Mouse (Mus musculus) hindbrain, embryonic 15.5 days (tissue): ENCODE measurements at regions not wholly inside any gene's neighbourhood (a gene's known extent, or its start where the extent isn't known, plus 50 kb on each side); places are given as distances from the start of the nearest gene placed in this dataset.

Source experiments
- ATAC-seq: fragments of 200-750 bp; cut with Nextera tagmentation; 2 replicates; pipeline ENCODE4 v1.8.0; 2017; ENCODE audit warnings: low read depth, moderate number of reproducible peaks, moderate TSS enrichment; ENCODE audit not compliant: low FRiP score
- H3K27ac ChIP-seq: fragments of 300-500 bp; sonication (generic); replicated peaks from 2 replicates; pipeline ENCODE4 v1.5.1; 2015; ENCODE audit warnings: mild to moderate bottlenecking, inconsistent platforms
- H3K27me3 ChIP-seq: fragments of 300-500 bp; sonication (generic); 2 replicates; pipeline ENCODE4 v1.6.1; 2015; ENCODE audit warnings: control low read depth, inconsistent platforms
- H3K36me3 ChIP-seq: fragments of 300-500 bp; sonication (generic); 2 replicates; pipeline ENCODE4 v1.6.1; 2015; ENCODE audit warnings: control low read depth, inconsistent platforms
- H3K4me1 ChIP-seq: fragments of 300-500 bp; sonication (generic); replicated peaks from 2 replicates; pipeline ENCODE4 v1.6.1; 2015; ENCODE audit warnings: control low read depth, inconsistent platforms
- H3K4me2 ChIP-seq: fragments of 300-500 bp; sonication (generic); 2 replicates; pipeline ENCODE4 v1.6.1; 2015; ENCODE audit warnings: moderate library complexity, mild to moderate bottlenecking, inconsistent platforms
- H3K4me3 ChIP-seq: fragments of 300-500 bp; sonication (generic); 2 replicates; pipeline ENCODE4 v1.5.1; 2015; ENCODE audit warnings: mild to moderate bottlenecking, inconsistent platforms
- H3K9ac ChIP-seq: fragments of 300-500 bp; sonication (generic); 2 replicates; pipeline ENCODE4 v1.6.1; 2015; ENCODE audit warnings: inconsistent platforms
- H3K9me3 ChIP-seq: fragments of 300-500 bp; sonication (generic); 2 replicates; pipeline ENCODE4 v1.6.1; 2016; ENCODE audit warnings: control low read depth, inconsistent platforms
- WGBS: fragments of 180-500 bp; shearing (Covaris S2); methylation state at CpG from one replicate; pipeline ENCODE4 v1.1.7; 2015; 5-methylcytosine and 5-hydroxymethylcytosine counted together

DNA sequence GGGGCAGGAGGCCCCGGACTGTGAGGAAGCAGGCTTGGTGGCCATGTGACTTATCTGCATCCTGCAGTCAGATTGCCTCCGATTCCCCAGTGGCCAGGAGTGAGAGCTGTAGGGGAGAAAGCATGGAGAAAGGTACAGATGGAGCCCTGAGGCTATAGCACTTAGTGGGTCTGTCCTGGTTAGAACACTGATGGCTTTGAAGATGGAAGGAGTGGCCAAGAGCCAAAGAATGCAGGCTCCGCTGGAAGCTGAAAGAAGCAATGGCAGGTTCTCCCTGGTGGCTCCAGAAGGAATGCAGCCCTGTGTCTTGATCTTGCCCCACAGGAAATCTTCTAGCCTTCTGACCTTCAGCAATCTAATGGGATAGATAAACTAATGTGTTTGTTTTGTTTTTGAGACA lies 926.3 kb downstream of the 4930447A16Rik start:
- Histone ChIP-seq H3K27me3 (no peaks in the 10 kb centered on the region), H3K9me3 (no peaks in the 10 kb centered on the region), H3K27ac (no peak overlapping the region), H3K4me2 (no peak overlapping the region), H3K36me3 (no peaks in the 10 kb centered on the region), H3K4me3 (no peak overlapping the region), H3K4me1 (no peaks in the 10 kb centered on the region), H3K9ac (no peak overlapping the region)
- ATAC-seq: no peak
- WGBS: 79% methylated on average over 3 of the region's 3 CpGs

DNA sequence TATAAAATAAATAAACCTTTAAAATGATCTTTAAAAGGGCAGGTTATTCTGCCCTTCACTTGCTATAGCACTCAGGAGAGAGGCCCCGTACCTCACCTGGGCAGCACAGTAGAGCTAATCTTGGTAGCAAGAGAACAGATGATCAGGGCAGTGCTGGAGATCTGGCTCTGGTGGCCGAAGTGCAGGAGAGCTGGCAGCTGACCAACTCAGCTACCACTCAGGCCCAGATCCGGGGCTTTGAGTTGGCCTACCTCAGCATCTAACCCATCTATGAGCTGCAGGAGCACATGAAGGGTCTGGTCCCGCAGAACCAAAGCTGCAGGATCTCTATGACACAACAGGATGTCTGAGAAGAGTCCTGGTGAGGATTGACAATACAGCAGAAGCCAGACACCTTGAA lies 928.0 kb downstream of the 4930447A16Rik start:
- Histone ChIP-seq H3K4me3 (no peak overlapping the region), H3K4me2 (no peak overlapping the region), H3K9me3 (no peaks in the 10 kb centered on the region), H3K4me1 (no peaks in the 10 kb centered on the region), H3K36me3 (no peaks in the 10 kb centered on the region), H3K27me3 (no peaks in the 10 kb centered on the region), H3K27ac (no peak overlapping the region), H3K9ac (no peak overlapping the region)
- ATAC-seq: no peak
- WGBS: 85% methylated on average over 4 of the region's 4 CpGs

DNA sequence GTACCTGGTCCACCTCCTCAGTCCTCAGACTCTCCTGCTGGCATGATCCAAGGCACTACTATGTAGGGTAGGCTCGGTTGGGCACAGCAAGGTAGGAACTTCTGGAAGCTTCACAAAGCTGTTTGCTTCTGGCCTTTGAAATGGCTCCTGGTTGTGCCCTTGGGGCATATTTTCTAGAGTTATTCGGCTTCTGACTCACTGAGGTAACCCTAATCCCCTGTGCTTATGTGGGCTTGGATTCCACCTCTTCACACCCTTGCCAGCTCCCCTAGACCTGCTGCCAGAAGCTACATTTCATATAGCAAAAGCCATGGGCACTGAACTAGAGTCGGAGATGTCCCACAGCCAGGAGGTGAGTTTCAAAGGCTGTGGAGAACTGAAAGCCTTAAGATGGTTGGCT lies 933.7 kb downstream of the 4930447A16Rik start:
- H3K36me3 ChIP-seq: no peaks in the 10 kb centered on the region
- H3K9me3 ChIP-seq: 0 out of 2 replicates have a peak, but pooled peaks cover 3% of the 10 kb centered on the region
- H3K27me3 ChIP-seq: no peaks in the 10 kb centered on the region
- H3K27ac ChIP-seq: no peak overlapping the region
- WGBS: 90% methylated on average over 3 of the region's 3 CpGs
- no peak overlapping the region for H3K9ac ChIP-seq
- ATAC-seq: no peak
- no peak overlapping the region for H3K4me2 ChIP-seq
- H3K4me3 ChIP-seq: no peak overlapping the region
- H3K4me1 ChIP-seq: no peaks in the 10 kb centered on the region

DNA sequence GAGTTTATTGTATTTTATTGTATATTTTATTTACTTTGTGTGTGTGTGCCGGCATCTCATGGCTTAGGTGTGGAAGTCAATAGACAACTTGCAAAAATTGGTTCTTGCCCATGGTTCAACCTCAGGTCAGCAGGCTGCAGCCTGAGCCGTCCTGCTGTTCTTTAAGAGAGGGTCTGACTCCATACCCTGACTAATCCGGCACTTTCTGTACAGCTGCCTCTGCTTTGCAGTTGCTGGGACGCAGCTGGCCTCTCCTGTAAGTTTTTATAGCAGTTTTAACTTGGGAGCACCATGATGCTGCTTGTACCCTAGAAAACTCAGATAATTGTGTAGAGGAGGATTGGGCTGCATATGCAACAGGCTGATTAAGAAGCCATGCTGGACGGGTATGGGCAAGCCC lies 938.2 kb downstream of the 4930447A16Rik start:
- 83% methylated on average over 5 of the region's 5 CpGs for WGBS
- ATAC-seq: no peak

DNA sequence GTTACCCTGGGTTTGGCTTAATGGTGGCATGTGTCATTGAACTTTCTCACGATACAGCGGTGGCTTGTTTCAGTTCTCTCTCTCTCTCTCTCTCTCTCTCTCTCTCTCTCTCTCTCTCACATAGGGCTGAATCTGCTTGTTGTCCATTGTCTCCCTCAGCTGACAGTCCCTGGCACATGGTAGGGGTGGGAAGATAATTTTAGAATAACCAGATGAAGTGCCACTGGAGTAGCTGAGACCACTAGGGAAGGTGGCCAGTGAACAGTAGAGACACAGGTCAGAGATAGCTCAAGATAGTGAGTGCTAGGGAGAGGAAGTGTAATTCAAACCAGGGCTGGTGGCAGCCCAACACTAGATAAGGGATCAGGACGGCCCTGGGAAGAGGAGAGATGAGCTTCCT lies 938.7 kb downstream of the 4930447A16Rik start:
- WGBS: 83% methylated on average over 3 of the region's 3 CpGs
- Histone ChIP-seq H3K9ac (no peak overlapping the region), H3K4me1 (no peaks in the 10 kb centered on the region), H3K27ac (no peak overlapping the region), H3K4me3 (no peak overlapping the region), H3K9me3 (0 out of 2 replicates have a peak, but pooled peaks cover 3% of the 10 kb centered on the region), H3K36me3 (no peaks in the 10 kb centered on the region), H3K27me3 (no peaks in the 10 kb centered on the region), H3K4me2 (no peak overlapping the region)
- ATAC-seq: no peak

More for the DNA sequence above, 938.2 kb downstream of the 4930447A16Rik start:
- no peak overlapping the region for H3K9ac ChIP-seq
- no peaks in the 10 kb centered on the region for H3K4me1 ChIP-seq
- no peaks in the 10 kb centered on the region for H3K27me3 ChIP-seq
- H3K4me3 ChIP-seq: no peak overlapping the region
- H3K27ac ChIP-seq: no peak overlapping the region
- no peaks in the 10 kb centered on the region for H3K36me3 ChIP-seq
- 0 out of 2 replicates have a peak, but pooled peaks cover 3% of the 10 kb centered on the region for H3K9me3 ChIP-seq
- no peak overlapping the region for H3K4me2 ChIP-seq

DNA sequence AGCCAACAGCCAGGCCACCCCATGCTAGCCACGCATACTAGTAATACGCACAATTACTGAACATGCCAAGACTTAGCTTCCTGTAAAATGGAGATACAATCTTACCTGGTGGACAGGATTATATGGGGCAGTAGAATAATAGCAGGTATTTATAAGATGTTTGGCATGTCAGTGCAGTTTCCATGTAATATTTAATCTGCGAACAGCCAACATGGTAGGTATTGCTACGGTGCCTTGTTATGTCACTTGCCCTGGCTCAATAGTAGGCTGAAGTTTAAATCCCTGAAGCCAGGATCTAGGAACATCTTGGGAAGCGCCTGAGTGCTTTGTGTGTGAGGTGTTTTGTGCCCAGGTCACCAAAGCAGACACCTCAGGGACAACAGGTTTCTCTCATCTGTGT lies 942.3 kb downstream of the 4930447A16Rik start:
- Histone ChIP-seq H3K4me1 (no peaks in the 10 kb centered on the region), H3K9ac (no peak overlapping the region), H3K4me2 (no peak overlapping the region), H3K9me3 (no peaks in the 10 kb centered on the region), H3K27me3 (no peaks in the 10 kb centered on the region), H3K4me3 (no peak overlapping the region), H3K36me3 (no peaks in the 10 kb centered on the region), H3K27ac (no peak overlapping the region)
- WGBS: 97% methylated on average over 5 of the region's 5 CpGs
- no peak for ATAC-seq

DNA sequence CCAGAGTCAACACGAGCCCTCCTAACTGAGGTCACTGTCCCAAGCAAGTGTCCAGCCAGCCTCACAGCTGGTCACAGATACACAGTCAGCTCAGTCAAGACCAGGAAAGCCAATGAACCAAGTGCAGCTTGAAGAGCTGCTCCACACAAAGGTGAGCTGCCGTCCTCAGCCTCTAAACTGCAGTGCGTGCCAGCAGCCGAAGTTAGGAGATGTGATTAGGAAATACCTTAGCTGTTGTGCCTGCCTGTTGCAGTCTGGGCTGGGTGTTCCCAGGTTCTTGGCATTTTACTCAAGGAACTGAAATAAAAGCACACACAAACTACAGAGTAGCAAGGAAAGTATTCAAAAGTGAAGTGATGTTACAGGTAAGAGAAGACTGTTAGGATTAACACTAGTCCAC lies 942.9 kb downstream of the 4930447A16Rik start:
- H3K9me3 ChIP-seq: no peaks in the 10 kb centered on the region
- H3K4me3 ChIP-seq: no peak overlapping the region
- WGBS: 94% methylated on average over 4 of the region's 4 CpGs
- H3K27me3 ChIP-seq: no peaks in the 10 kb centered on the region
- no peak overlapping the region for H3K27ac ChIP-seq
- H3K9ac ChIP-seq: no peak overlapping the region
- no peak for ATAC-seq
- H3K4me2 ChIP-seq: no peak overlapping the region
- no peaks in the 10 kb centered on the region for H3K4me1 ChIP-seq
- H3K36me3 ChIP-seq: no peaks in the 10 kb centered on the region

DNA sequence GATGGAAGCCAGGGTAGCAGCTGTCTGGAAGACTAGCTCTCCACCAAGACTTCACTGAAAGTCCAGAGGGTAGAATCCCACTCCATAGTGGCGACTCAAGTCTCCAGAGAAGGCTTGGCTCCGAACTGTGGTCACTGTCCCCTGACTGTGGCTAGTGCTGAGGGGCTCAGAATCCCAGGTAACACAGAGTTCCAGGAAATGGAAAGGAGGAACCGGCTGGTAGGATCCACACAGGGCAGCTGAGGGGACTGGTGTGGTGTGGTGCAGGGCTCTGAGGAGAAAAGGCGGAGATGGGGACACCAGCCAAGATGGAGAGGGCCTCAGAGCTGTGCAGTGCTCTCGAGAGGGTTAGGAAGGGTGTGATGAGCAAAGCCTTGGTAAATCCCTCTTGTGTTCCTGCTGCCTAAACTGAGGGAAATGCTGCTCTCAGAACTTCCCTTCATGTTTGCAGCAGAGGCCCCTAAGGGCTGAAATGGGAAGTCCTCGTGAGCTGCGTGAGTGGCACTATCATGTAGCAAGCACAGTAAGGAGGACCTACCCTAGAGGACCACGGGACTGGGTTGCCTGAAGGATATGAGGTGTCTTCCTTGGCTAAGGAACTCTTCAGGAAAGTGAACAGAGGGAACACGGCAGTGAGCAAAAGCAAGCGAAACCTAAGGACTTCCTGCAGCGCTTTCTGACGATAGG lies 946.2 kb downstream of the 4930447A16Rik start:
- H3K36me3 ChIP-seq: no peaks in the 10 kb centered on the region
- no peak overlapping the region for H3K4me3 ChIP-seq
- H3K4me2 ChIP-seq: no peak overlapping the region
- H3K9me3 ChIP-seq: no peaks in the 10 kb centered on the region
- peaks cover 7% of the 10 kb centered on the region for H3K4me1 ChIP-seq
- WGBS: 86% methylated on average over 12 of the region's 12 CpGs
- ATAC-seq: no peak
- H3K9ac ChIP-seq: no peak overlapping the region
- no peak overlapping the region for H3K27ac ChIP-seq
- no peaks in the 10 kb centered on the region for H3K27me3 ChIP-seq

DNA sequence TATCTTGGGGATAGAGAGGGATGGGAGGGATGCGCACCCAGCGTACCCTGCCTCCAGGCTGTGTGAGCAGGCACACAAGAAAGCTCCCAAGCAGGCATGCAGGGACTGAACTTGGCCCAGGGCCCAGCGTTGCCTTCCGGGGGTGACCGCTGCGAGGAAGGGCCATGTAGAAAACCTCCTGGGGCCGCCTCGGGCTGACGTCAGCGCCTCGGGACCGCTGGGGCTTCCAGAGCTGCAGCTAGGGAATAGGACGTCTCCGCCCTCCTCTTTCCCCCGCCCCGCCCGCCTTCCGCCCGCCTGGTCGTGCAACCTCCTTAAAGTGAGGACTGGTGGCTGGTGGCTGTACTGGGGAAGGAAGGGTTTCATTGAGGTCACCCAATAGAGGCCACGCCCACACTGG lies 948.4 kb downstream of the 4930447A16Rik start:
- Histone ChIP-seq H3K36me3 (no peaks in the 10 kb centered on the region), H3K4me1 (peaks cover 7% of the 10 kb centered on the region), H3K4me2 (peak overlapping the region; percentile 69), H3K9me3 (no peaks in the 10 kb centered on the region), H3K27me3 (no peaks in the 10 kb centered on the region), H3K27ac (no peak overlapping the region), H3K4me3 (peak overlapping the region; percentile 30), H3K9ac (peak overlapping the region; percentile 25; the same call in 1 of the 2 replicates)
- peak; percentile 77 for ATAC-seq
- 3% methylated on average over 18 of the region's 21 CpGs for WGBS

DNA sequence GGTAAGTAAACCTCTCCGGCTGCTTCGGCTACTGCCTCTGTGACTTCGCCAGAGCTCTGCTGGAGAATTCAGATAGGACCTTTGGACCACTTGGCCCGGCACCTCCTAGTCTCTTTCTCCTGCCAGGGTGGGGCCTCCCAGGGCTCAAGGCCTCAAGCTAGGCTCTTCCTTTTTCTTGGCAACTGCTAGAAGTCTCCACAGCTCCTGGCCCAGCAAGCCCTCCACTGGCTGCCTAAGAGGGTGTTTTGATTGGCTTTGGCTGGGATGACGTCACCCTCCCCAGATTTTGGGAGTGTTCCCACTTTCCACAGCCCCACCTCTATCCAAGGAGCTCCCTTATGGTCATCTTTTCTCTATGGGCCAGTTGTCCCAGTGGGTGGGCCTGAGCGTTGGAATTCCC lies 949.4 kb downstream of the 4930447A16Rik start:
- no peaks in the 10 kb centered on the region for H3K36me3 ChIP-seq
- no peak overlapping the region for H3K4me3 ChIP-seq
- H3K4me2 ChIP-seq: no peak overlapping the region
- ATAC-seq: no peak
- no peak overlapping the region for H3K9ac ChIP-seq
- WGBS: 84% methylated on average over 6 of the region's 6 CpGs
- peaks cover 7% of the 10 kb centered on the region for H3K4me1 ChIP-seq
- no peaks in the 10 kb centered on the region for H3K9me3 ChIP-seq
- no peaks in the 10 kb centered on the region for H3K27me3 ChIP-seq
- H3K27ac ChIP-seq: no peak overlapping the region

DNA sequence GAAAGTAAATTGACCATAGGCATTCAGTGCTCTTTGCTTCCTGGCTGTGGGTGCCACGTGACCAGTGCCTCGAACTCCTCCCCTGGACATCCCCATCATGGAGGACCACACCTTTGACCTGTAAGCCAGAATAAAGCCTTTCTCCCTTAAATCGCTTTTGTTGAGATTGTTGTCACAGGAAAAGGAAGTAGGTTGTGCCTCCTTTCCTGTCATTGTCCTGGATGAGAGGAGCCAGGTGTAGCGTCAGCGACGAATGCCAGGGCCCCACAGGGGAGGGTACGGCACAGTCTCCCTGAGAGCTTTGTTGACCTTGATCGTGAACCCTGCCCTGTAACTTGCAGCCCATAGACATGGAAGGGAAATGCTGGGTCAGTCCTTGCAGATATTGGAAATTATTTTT lies 952.8 kb downstream of the 4930447A16Rik start:
- ATAC-seq: no peak
- Histone ChIP-seq H3K36me3 (no peaks in the 10 kb centered on the region), H3K4me2 (no peak overlapping the region), H3K4me1 (peaks cover 7% of the 10 kb centered on the region), H3K9me3 (no peaks in the 10 kb centered on the region), H3K27ac (no peak overlapping the region), H3K4me3 (no peak overlapping the region), H3K9ac (no peak overlapping the region), H3K27me3 (no peaks in the 10 kb centered on the region)
- WGBS: 88% methylated on average over 8 of the region's 8 CpGs

DNA sequence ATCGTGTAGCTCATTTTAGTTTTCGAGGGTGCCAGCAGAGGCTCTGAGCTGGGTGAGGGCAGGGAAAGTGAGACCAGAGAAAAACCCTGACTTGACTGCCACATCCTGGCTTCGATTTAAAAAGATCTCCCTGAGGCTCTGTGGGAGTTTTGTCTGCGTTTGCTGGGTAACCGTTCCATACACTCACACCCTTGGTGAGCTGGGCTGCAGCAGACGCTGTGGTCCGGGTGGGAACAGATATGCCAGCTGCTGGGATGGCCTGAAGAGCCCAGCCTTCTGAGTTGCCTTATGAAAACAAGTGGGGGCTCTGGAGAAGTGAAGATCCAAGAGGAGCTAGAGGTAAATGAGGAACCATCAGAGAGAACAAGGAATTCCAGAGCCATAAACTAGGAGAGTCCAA lies 962.3 kb downstream of the 4930447A16Rik start:
- Histone ChIP-seq H3K27ac (no peak overlapping the region), H3K36me3 (no peaks in the 10 kb centered on the region), H3K9ac (no peak overlapping the region), H3K4me3 (no peak overlapping the region), H3K4me2 (no peak overlapping the region), H3K9me3 (no peaks in the 10 kb centered on the region), H3K27me3 (no peaks in the 10 kb centered on the region), H3K4me1 (peaks cover 15% of the 10 kb centered on the region)
- 67% methylated on average over 7 of the region's 7 CpGs for WGBS
- no peak for ATAC-seq

DNA sequence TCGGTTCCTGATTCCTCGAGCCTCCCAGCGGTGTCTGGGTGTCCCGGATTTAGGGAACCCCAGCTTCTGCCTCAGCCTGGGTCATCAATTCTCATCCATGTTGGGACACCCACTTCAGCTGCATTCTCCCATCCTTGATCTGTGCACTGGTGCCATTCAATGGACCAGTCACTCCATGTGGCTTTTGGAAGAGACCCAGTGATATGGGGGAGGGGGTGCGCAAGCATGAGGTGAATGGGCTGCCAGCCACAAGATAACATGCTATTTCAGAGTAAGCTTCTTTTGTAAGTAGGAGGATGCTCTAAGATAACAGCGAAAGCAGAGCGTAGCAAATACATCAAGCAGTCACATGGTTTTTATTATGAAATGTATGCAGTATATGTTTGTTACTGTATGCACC lies 963.1 kb downstream of the 4930447A16Rik start:
- no peak overlapping the region for H3K27ac ChIP-seq

More for the DNA sequence above, 963.1 kb downstream of the 4930447A16Rik start:
- no peaks in the 10 kb centered on the region for H3K36me3 ChIP-seq
- WGBS: 92% methylated on average over 7 of the region's 7 CpGs
- H3K9ac ChIP-seq: no peak overlapping the region
- no peak for ATAC-seq
- H3K27me3 ChIP-seq: no peaks in the 10 kb centered on the region
- no peak overlapping the region for H3K4me2 ChIP-seq
- no peak overlapping the region for H3K4me3 ChIP-seq
- H3K4me1 ChIP-seq: peaks cover 15% of the 10 kb centered on the region
- H3K9me3 ChIP-seq: no peaks in the 10 kb centered on the region
